Mouse (Mus musculus): ENCODE data around the gene Nfil3. TPM values are rescaled to one million over a fixed set of nuclear protein-coding genes. Genes with fewer than 3 reads are reported as not detected.
A peak's percentile ranks its signal among the peaks of the same experiment; 100 is the strongest.

Nfil3 gene
- total RNA-seq, 2 experiments from 2014 or later: 2.9 to 3.7 TPM

DNA sequence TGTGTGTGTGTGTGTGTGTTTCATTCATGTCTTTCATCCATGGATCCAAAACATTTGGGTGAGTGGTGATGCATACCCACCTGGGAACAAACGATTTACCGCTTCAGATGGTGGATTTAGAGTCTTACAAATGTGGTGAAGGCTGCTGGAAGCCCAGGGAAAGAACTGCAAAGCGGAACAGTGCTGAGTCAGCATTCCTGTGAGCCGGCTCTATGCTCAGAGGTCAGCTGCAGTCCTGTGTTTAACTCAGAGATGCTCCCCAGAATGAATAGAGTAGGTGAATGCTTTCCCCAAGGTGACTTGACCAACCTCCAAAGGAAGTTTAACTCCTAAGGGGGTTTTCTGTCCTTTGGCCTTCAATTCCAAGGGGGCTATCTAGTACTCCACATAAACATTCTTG is 33.3 kb downstream of the Nfil3 start:
- no peak for ATAC-seq (replicated peaks; ENCODE audit: low FRiP score, poor library complexity, severe bottlenecking)

DNA sequence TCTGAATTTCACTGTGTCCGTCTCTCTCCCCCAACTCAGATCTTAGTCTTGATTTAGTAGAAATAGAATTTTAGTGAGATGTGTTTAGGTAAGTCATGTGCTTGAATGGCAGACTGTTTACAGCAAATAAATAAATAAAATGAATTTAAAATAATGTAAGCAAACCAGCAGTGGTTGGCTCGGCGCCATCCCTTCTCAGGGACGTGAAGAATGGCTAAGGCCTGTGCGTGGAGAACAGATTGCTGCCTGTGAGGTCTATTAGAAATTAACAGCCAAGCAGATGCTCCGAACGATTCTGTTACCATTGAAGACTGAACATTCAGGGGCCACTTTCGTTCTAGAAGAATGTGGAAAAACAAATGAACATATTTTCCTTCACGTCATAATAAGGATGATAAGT is 35.1 kb downstream of the Nfil3 start:
- no peak for ATAC-seq (replicated peaks; ENCODE audit: low FRiP score, poor library complexity, severe bottlenecking)

DNA sequence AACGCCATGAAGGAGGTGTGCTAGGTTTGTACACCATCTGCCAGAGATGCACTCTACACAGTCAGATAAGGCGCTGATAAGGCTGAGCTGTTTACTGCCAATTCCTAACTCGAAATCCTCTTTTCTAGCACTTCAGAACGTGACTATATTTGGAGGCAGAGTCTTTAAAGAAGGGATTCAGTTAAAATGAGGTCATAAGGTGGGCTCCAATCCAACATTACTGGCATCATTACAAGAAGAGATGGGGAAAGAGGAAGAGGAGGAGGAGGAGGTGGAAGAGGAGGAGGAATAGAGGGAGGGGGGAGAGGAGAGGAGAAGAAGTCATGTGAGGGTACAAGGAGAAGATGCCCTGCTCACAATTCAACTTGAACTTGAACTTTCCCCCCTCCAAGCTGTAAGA is 36.8 kb downstream of the Nfil3 start:
- ATAC-seq (replicated peaks; ENCODE audit: low FRiP score, poor library complexity, severe bottlenecking): no peak

DNA sequence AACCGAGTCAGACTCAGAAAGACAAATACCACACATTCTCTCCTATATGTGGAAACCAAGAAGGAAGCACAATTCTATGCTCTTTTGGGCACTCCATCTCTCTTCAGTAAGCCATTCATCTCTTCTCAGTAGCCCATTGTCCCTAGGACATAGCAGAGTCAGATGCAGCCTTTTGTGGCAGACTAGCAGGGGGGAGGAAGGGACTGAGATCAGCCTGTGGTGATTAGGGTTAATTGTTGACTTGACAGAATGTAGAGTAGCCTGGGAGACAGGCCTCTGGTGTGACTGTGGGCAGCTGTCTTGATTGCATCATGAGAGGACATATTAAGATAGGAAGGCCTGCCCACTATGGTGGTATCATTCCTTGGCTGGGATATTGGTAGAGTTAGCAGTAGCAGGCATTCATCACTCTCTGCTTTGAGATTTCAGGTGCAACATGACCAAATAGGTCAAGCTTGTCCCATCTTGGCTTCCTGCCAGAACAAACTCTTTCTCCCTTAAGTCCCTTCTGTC is 37.9 kb downstream of the Nfil3 start:
- ATAC-seq (replicated peaks; ENCODE audit: low FRiP score, poor library complexity, severe bottlenecking): no peak

DNA sequence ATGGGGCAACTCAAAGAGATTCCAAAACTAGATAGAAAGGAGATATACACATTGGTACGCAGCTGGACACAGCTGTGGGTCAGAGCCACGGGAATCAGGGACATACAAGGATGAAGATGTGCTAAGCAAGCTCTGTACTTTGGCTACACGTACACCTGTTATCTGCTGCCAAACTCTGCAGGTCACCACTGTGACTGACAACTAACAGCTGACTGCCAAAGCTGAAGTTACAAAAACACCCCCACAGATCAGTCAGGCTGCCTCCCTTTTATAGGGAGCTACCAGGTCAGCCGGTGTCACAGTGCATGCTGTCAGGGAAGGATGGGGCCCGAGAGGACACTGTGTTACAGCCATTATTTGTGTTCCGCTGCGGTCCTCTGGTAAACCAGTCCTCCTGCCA is 39.9 kb downstream of the Nfil3 start:
- ATAC-seq (replicated peaks; ENCODE audit: low FRiP score, poor library complexity, severe bottlenecking): no peak

DNA sequence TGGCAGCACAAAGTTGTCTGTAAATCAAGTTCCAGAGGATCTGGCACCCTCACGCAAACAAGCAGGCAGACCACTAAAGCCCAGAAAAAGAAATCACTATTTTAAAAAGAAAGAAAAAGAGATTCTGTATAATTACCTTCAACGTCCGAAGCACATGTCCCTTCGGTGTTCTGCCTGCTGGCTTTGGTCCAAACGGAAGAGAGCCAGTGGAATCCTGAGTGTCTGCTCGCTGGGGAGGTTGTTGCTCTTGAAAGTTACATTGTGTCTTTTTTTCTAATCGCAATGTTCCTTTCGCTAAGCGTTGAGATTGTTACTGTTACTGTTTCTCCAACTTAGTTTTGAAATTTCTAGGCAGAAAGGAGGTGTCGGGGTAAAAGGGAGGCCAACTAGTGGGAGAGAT is 50.3 kb downstream of the Nfil3 start:
- no peak for ATAC-seq (replicated peaks; ENCODE audit: low FRiP score, poor library complexity, severe bottlenecking)

DNA sequence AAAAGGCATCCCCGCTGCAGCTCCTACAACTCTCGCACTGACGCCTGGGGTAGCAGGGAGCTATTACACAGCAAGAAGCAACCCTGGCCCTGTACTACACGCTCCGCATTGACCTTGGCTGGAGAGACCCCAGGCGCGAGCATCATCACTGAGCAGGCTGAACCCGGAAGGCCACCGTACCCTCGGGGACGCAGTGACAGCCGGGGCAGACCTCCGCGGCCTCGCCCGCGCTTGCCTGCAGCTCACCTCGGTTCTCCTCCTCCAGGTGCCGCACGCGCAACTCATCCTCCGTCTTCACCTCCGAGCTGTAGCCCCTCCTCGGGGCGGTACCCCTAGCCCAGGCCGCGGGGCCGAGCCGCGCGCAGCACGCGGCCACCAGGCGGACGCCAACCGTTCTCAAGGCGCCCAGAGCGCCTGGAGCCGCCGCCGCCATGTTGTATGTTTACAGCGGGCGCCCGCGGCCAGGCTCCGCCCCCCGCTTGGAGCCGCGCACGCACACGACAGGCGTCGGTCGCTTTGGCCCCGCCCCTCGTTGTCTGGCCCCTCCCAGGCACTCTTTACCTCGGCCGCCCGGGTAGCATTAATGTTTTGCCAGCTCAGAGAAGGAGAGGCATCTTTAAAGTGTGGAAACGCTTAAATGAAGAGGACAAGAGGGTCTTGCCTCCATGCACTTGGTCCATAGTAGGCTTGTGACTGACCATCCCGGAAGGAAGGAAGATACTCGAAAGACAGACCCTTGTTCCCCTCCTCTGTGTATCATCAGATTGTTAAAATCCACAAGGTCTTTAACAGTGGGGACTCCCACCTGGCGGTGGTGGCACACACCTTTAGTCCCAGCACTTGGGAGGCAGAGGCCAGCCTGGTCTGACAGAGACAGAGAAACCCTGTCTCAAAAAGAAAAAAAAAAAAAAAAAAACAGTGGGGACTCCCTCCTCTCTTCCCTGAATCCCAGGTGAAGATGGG is 51.4 kb downstream of the Nfil3 start, which contains the start of gene Auh:
TSS of gene Auh (minus strand) at position 473 of the 963 bp plus-strand sequence.
- peak; percentile 96 for ATAC-seq (replicated peaks; ENCODE audit: low FRiP score, poor library complexity, severe bottlenecking)

DNA sequence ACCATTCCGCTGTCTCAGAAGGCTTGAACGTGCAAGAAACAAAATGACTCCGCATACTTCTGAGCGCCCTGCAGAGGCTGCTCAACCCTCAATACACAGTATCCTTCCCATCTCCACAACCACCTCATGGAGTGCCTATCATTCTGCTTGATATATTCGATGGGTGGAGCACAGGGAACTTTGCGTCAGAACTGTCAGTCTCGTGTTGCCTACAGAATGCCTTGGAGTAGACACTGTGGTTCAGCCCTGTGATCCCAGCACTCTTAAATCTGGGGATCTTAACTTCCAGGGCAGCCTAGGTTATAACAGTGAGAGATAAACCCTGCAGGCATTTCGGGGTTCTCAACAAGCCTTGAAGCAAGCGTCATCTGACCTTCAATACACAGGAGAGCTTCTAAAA is 52.5 kb downstream of the Nfil3 start:
- 0 out of 2 replicates have a peak, but pooled peaks have one; percentile 11 for ATAC-seq (replicated peaks; ENCODE audit: low FRiP score, poor library complexity, severe bottlenecking)

DNA sequence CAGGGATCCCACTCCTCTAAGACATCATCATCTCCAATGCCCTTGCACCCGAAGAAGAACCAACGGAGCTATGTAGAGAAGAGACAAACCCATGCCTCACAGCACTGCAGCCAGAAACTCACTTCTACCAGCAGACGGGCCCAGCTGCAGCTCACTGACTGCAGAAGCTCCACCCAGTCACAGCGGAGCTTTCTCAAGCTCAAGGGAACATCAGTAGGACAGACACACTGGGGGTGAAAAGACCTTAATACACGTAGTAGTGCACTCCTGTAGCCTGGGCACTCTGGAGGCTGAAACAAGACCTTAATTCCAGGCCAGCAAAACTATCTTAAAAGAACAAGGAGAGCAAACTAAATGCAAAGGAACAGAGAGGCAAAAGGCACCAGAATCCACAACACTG is 56.4 kb downstream of the Nfil3 start:
- no peak for ATAC-seq (replicated peaks; ENCODE audit: low FRiP score, poor library complexity, severe bottlenecking)

DNA sequence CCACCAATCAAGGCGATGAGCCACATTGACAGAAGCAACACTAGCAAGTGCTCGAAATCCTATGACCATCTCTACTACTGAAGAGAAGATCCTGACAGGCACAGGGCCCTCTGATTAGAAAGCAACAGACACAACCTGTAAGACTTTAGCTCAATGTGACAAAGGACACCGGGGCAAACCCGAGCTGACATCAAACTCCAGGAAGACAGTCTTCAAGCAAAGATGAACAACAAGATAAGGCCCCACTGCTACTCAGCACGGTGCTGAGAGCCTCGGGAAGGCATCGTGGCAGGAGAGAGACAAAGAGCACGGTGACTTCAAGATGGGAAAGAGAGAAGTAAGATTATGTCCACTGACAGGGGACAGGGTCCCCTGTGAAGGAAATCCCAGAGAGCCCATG is 58.9 kb downstream of the Nfil3 start:
- ATAC-seq (replicated peaks; ENCODE audit: low FRiP score, poor library complexity, severe bottlenecking): no peak

DNA sequence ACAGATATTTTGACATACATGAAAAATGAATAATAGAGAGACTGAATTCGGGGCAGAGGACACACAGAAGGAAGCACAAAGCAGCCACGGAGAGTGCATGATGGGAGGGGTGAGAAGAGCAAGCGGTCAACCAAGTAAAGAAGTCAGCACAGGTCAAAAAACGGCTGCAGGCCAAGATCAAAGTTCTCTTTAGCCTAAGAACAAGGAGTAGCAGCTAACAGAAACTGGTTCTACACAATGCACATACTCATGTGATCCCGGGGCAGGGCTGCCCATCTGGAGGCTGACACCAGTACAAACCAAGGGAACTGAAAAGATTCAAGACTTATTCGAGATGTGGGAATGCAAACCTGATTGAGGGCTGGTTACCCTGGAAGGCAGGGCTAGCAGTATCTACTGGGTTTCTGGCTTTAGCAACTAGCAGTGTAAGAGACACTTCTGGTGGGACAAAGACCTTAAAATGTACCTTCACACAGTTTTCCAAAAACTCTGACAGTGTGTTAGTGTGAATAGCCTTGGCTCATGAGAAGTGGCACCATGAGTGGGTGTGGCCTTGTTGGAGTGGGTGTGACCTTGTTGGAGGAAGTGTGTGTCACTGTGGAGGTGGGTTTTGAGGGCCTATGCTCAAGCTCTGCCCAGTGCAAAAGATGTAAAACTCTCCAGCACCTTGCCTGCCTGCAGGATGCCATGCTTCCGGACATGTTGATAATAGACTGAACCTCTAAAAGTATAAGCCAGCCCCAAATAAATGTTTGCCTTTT is 59.6 kb downstream of the Nfil3 start:
- ATAC-seq (replicated peaks; ENCODE audit: low FRiP score, poor library complexity, severe bottlenecking): no peak

DNA sequence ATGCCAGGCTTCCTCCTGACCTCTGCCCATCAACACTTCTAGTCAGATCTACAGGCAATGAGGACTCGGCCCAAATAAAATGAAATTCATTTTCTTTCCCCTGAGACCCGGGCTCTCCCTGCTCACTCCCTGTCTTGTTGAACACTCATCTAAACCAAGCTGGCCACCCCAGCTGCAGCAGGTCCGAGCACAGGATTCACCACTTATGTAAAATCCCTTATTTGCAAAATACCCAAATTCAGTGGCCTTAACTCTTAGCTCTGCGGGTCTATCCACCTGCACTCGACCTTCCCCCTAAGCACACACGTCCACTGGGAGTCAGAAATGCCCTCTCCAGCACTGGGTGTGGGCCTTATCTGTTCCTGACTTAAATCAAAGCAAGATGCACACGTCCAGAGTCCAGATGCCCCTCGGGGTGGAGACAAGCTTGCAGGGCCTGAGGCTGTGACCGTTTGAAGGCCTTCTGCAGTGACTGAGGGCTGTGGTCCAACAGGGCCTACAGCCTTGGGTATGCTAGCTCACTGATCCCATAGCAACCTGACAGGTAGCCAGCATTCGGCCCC is 61.0 kb downstream of the Nfil3 start:
- ATAC-seq (replicated peaks; ENCODE audit: low FRiP score, poor library complexity, severe bottlenecking): no peak

DNA sequence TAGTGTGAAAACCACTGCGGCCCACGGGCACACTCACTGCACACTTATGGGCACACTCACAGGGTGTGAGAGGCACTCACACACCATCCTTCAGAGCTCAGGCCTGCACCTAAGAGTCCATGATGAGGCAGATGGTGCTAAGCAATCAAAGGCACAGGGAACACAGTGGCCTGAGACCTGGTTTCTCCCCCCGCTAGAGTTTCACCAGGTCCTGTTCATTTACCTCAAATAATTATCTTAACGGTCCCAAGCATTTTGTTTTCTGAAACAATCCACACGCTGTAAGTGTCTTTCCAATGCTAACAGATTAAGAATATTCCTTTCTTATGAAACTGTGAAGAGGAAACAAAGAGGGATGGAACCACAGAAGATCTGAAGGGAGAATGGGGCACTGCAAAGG is 62.5 kb downstream of the Nfil3 start:
- ATAC-seq (replicated peaks; ENCODE audit: low FRiP score, poor library complexity, severe bottlenecking): no peak

Other genes with a start within 250 kb of the Nfil3 start
- 21.4 and 40.7 TPM in 2 replicates for gene Auh, start 51.4 kb downstream of the Nfil3 start, total RNA-seq (2015; ENCODE audit: low replicate concordance)
- 35.3 and 51.2 TPM in 2 replicates for gene Auh, start 51.4 kb downstream of the Nfil3 start, total RNA-seq (2017; ENCODE audit: low replicate concordance)

Measured in erythroid progenitor cell, adult 5-6 weeks (primary cell).